Mouse (Mus musculus): ENCODE data around the gene Mien1. TPM values are rescaled to one million over a fixed set of nuclear protein-coding genes. Genes with fewer than 3 reads are reported as not detected.

Mien1 gene
- polyA plus RNA-seq, 1 experiment from 2014 or later, result 290 TPM

DNA sequence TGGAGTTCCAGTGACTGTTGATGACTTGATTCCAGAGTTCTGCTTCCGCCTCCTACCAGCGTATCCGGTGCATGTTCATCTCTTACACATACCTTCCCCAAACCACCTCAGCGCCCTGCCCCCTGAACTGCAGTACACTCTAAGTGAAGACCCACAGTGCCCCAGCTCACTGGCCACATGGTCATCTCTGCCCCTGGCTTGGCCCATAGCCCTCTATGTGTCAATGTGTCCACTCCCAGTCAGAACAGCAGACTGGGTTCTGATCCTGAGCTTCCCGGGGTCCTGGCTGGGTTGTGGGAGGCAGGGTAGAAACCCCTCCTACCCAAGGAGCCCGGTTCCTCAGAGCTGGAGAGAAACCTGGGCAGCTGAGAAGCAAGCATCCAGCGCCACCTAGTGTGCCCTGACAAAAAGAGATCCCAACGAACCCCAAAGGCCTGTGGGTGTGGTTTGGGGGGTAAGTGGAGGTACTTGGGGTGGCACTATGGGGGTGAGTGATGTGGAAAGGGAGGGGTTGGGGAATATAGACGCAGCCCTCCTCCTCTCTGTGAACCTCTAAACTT is 49.5 kb downstream of the Mien1 start:
- peak; percentile 19; the same call in 1 of the 2 replicates for ATAC-seq
- Histone ChIP-seq H3K4me1 (ENCODE audit: control insufficient read depth, insufficient read depth, low read length) (peaks cover 12% of the 10 kb centered on the region), H3K4me3 (ENCODE audit: low read depth, low read length) (no peak overlapping the region), H3K36me3 (ENCODE audit: control insufficient read depth, insufficient read depth, low read length) (no peaks in the 10 kb centered on the region), H3K27me3 (replicated peaks; ENCODE audit: control insufficient read depth, insufficient read depth, low read length) (0 out of 2 replicates have a peak, but pooled peaks cover 7% of the 10 kb centered on the region), H3K4me2 (ENCODE audit: low read length) (no peak overlapping the region), H3K9me3 (replicated peaks; ENCODE audit: control insufficient read depth, low read length) (no peaks in the 10 kb centered on the region), H3K9ac (ENCODE audit: low read length) (no peak overlapping the region), H3K27ac (ENCODE audit: low read depth, low read length) (no peak overlapping the region)
- 24% methylated on average over 9 of the region's 9 CpGs for WGBS
- DNase-seq (ENCODE audit: low spot score), result peak; percentile 74

DNA sequence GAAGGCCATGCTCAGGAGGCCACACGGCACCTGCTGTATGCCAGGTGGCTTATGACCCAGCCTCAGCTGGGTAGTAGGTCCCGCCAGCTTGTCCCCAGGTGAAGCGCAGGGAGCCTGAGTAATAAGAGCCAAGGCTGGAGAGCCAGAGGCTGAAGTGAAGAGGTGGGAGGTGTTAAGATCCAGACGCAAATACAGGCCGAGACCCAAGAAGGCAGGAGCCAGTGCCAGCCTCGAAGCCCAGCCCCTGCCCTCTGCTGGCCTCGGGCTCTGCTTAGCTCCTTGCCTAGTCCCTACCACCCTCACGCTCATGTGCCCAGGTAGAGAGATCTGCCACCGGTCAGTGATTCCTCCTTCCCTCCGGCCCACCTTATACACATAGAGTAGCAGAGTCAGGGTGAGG is 50.5 kb downstream of the Mien1 start:
- Histone ChIP-seq H3K27me3 (replicated peaks; ENCODE audit: control insufficient read depth, insufficient read depth, low read length) (0 out of 2 replicates have a peak, but pooled peaks cover 7% of the 10 kb centered on the region), H3K4me3 (ENCODE audit: low read depth, low read length) (no peak overlapping the region), H3K4me1 (ENCODE audit: control insufficient read depth, insufficient read depth, low read length) (peaks cover 1% of the 10 kb centered on the region), H3K4me2 (ENCODE audit: low read length) (no peak overlapping the region), H3K9me3 (replicated peaks; ENCODE audit: control insufficient read depth, low read length) (no peaks in the 10 kb centered on the region), H3K36me3 (ENCODE audit: control insufficient read depth, insufficient read depth, low read length) (no peaks in the 10 kb centered on the region), H3K9ac (ENCODE audit: low read length) (no peak overlapping the region), H3K27ac (ENCODE audit: low read depth, low read length) (no peak overlapping the region)
- DNase-seq (ENCODE audit: low spot score), result no peak
- WGBS, result 74% methylated on average over 10 of the region's 10 CpGs
- ATAC-seq, result no peak

Other genes with a start within 250 kb of the Mien1 start
- gene Med1, start 245.7 kb downstream of the Mien1 start, polyA plus RNA-seq (2014; fragmentation: Nextera tagmentation; extraction: Ambion mirVana), result 54.5 and 60.6 TPM in 2 replicates
- gene Cdk12, start 235.9 kb downstream of the Mien1 start, polyA plus RNA-seq (2014; fragmentation: Nextera tagmentation; extraction: Ambion mirVana), result 10.0 and 10.2 TPM in 2 replicates
- gene Neurod2, start 109.3 kb downstream of the Mien1 start, polyA plus RNA-seq (2014; fragmentation: Nextera tagmentation; extraction: Ambion mirVana), result 64.1 and 90.9 TPM in 2 replicates
- 33.1 and 42.2 TPM in 2 replicates for gene Ppp1r1b, start 90.6 kb downstream of the Mien1 start, polyA plus RNA-seq (2014; fragmentation: Nextera tagmentation; extraction: Ambion mirVana)
- 43.8 and 46.6 TPM in 2 replicates for gene Stard3, start 80.6 kb downstream of the Mien1 start, polyA plus RNA-seq (2014; fragmentation: Nextera tagmentation; extraction: Ambion mirVana)
- gene Tcap, start 55.2 kb downstream of the Mien1 start, polyA plus RNA-seq (2014; fragmentation: Nextera tagmentation; extraction: Ambion mirVana), result 0.23 TPM in 1 of 2 replicates, not detected in the other
- gene Pnmt, start 52.5 kb downstream of the Mien1 start, polyA plus RNA-seq (2014; fragmentation: Nextera tagmentation; extraction: Ambion mirVana), result 0.32 and 0.36 TPM in 2 replicates
- 6.1 and 6.9 TPM in 2 replicates for gene Pgap3, start 38.5 kb downstream of the Mien1 start, polyA plus RNA-seq (2014; fragmentation: Nextera tagmentation; extraction: Ambion mirVana)
- 5.6 and 5.9 TPM in 2 replicates for gene Erbb2, start 26.5 kb downstream of the Mien1 start, polyA plus RNA-seq (2014; fragmentation: Nextera tagmentation; extraction: Ambion mirVana)
- 0.38 and 0.41 TPM in 2 replicates for gene Grb7, start 7.4 kb upstream of the Mien1 start, polyA plus RNA-seq (2014; fragmentation: Nextera tagmentation; extraction: Ambion mirVana)
- not detected in 2 replicates for gene Ikzf3, start 107.0 kb upstream of the Mien1 start, polyA plus RNA-seq (2014; fragmentation: Nextera tagmentation; extraction: Ambion mirVana)
- gene Zpbp2, start 112.1 kb upstream of the Mien1 start, polyA plus RNA-seq (2014; fragmentation: Nextera tagmentation; extraction: Ambion mirVana), result not detected in 2 replicates
- 24.7 and 24.8 TPM in 2 replicates for gene Ormdl3, start 148.4 kb upstream of the Mien1 start, polyA plus RNA-seq (2014; fragmentation: Nextera tagmentation; extraction: Ambion mirVana)
- not detected in 2 replicates for gene Lrrc3c, start 159.3 kb upstream of the Mien1 start, polyA plus RNA-seq (2014; fragmentation: Nextera tagmentation; extraction: Ambion mirVana)
- gene Gm12355, start 186.7 kb upstream of the Mien1 start, polyA plus RNA-seq (2014; fragmentation: Nextera tagmentation; extraction: Ambion mirVana), result 0.88 and 1.3 TPM in 2 replicates
- gene Gsdma3, start 187.4 kb upstream of the Mien1 start, polyA plus RNA-seq (2014; fragmentation: Nextera tagmentation; extraction: Ambion mirVana), result not detected in 2 replicates
- not detected in 2 replicates for gene Gsdma2, start 207.8 kb upstream of the Mien1 start, polyA plus RNA-seq (2014; fragmentation: Nextera tagmentation; extraction: Ambion mirVana)
- not detected in 2 replicates for gene Gsdma, start 225.4 kb upstream of the Mien1 start, polyA plus RNA-seq (2014; fragmentation: Nextera tagmentation; extraction: Ambion mirVana)
- 121 and 144 TPM in 2 replicates for gene Psmd3, start 243.6 kb upstream of the Mien1 start, polyA plus RNA-seq (2014; fragmentation: Nextera tagmentation; extraction: Ambion mirVana)

All from forebrain, embryonic 14.5 days (tissue).